Mouse (Mus musculus): ENCODE data around the gene Nt5m. TPM values are rescaled to one million over a fixed set of nuclear protein-coding genes. Genes with fewer than 3 reads are reported as not detected.

Gene Nt5m
- polyA plus RNA-seq, 1 experiment from 2014 or later, result 37.3 TPM

DNA sequence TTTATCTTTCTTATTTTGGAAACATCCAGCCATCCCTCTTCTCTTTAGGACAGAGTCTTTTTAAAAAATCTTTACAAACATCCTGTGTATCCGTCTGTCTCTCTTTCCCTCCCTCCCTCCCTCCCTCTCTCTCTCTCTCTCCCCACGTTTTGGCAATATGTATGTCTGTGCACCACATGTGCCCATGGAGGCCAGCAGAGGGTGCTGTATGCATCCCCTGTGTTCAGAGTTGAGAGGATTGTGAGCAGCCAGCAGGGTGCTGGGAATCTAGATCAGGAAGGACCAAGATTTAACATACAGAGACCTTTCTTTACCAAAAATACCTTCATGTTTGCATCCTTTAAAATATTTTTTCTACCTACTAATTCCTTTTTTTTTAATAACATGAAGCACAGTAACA is 7.9 kb downstream of the Nt5m start:
- WGBS, result 19% methylated on average over 2 of the region's 2 CpGs
- Histone ChIP-seq H3K4me3 (peak overlapping the region; percentile 81), H3K9me3 (no peaks in the 10 kb centered on the region)

GRCm38 (mm10) chr11:59847891-59848884 is 8.9 kb downstream of the Nt5m start:
- under 1% methylated on average over 69 of the region's 69 CpGs for WGBS
- Histone ChIP-seq H3K27ac (replicated peaks) (peak overlapping the region; percentile 94), H3K9me3 (no peaks in the 10 kb centered on the region), H3K4me1 (peaks cover 23% of the 10 kb centered on the region), H3K4me3 (peak overlapping the region; percentile 81), H3K36me3 (replicated peaks) (peaks cover 23% of the 10 kb centered on the region), H3K27me3 (replicated peaks; ENCODE audit: low read depth, poor library complexity, severe bottlenecking) (no peaks in the 10 kb centered on the region)
- peak; percentile 85 for DNase-seq (ENCODE audit: low spot score)

More for the DNA sequence above, 7.9 kb downstream of the Nt5m start:
- Histone ChIP-seq H3K4me1 (peaks cover 25% of the 10 kb centered on the region), H3K27ac (replicated peaks) (no peak overlapping the region), H3K36me3 (replicated peaks) (peaks cover 14% of the 10 kb centered on the region), H3K27me3 (replicated peaks; ENCODE audit: low read depth, poor library complexity, severe bottlenecking) (no peaks in the 10 kb centered on the region)
- DNase-seq (ENCODE audit: low spot score), result peak; percentile 67

GRCm38 (mm10) chr11:59852865-59853264 is 13.6 kb downstream of the Nt5m start:
- H3K4me3 ChIP-seq, result no peak overlapping the region
- no peak overlapping the region for H3K27ac ChIP-seq (replicated peaks)
- DNase-seq (ENCODE audit: low spot score), result no peak
- peaks cover 15% of the 10 kb centered on the region for H3K36me3 ChIP-seq (replicated peaks)
- H3K27me3 ChIP-seq (replicated peaks; ENCODE audit: low read depth, poor library complexity, severe bottlenecking), result no peaks in the 10 kb centered on the region
- H3K4me1 ChIP-seq, result peaks cover 14% of the 10 kb centered on the region
- WGBS, result 68% methylated on average over 3 of the region's 3 CpGs
- H3K9me3 ChIP-seq, result no peaks in the 10 kb centered on the region

DNA sequence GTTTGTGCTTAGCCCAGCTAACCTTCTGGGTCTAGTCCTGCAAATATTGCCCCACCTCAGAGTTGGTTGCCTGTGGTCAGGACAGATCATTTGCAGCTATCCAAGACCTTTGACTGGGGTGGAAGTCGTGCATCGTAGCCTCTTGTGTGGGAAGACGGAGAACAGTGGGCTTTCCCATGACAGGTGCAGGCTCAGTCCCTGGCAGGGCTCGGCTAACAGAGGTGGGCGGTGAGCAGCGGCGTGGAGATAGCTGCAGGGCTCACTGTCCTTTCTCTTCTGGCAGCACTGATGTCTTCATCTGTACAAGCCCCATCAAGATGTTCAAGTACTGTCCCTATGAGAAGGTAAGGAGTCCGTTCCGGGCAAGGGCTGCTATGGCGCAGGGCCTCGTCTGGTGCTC is 21.2 kb downstream of the Nt5m start:
- WGBS, result 87% methylated on average over 11 of the region's 11 CpGs
- no peak overlapping the region; the same call in 1 of the 2 replicates for H3K27ac ChIP-seq (replicated peaks)
- H3K27me3 ChIP-seq (replicated peaks; ENCODE audit: low read depth, poor library complexity, severe bottlenecking), result no peaks in the 10 kb centered on the region
- DNase-seq (ENCODE audit: low spot score), result no peak
- peaks cover 18% of the 10 kb centered on the region; the same call in 1 of the 2 replicates for H3K4me1 ChIP-seq
- peaks cover 20% of the 10 kb centered on the region for H3K36me3 ChIP-seq (replicated peaks)
- no peak overlapping the region for H3K4me3 ChIP-seq
- no peaks in the 10 kb centered on the region for H3K9me3 ChIP-seq

DNA sequence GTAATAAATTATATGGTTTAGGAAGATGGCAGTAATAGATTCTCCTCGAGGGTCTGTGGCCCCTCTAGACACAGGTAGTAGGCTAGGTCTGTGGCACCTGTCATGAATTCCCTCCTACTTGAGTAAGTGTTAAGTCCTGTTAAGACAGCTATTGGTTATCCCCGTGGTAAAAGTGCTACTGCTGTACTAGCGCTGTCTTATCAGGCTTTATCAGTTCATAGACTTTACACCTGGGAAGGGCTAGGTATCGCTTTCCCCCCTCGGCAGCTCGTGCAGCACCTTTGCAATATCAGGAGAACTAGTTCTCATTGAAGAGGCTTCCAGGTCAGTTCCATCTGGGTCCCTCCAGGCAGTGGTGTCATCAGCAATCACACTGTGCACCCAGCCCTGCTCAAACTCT is 25.1 kb downstream of the Nt5m start:
- H3K4me1 ChIP-seq, result peaks cover 22% of the 10 kb centered on the region; the same call in 1 of the 2 replicates
- H3K27me3 ChIP-seq (replicated peaks; ENCODE audit: low read depth, poor library complexity, severe bottlenecking), result no peaks in the 10 kb centered on the region
- peaks cover 22% of the 10 kb centered on the region for H3K36me3 ChIP-seq (replicated peaks)
- DNase-seq (ENCODE audit: low spot score), result no peak
- no peak overlapping the region for H3K27ac ChIP-seq (replicated peaks)
- H3K9me3 ChIP-seq, result no peaks in the 10 kb centered on the region
- H3K4me3 ChIP-seq, result no peak overlapping the region
- WGBS, result 91% methylated on average over 6 of the region's 6 CpGs

GRCm38 (mm10) chr11:59872124-59872523 is 32.9 kb downstream of the Nt5m start:
- 81% methylated on average over 8 of the region's 8 CpGs for WGBS
- H3K27me3 ChIP-seq (replicated peaks; ENCODE audit: low read depth, poor library complexity, severe bottlenecking), result no peaks in the 10 kb centered on the region
- H3K4me3 ChIP-seq, result no peak overlapping the region
- H3K27ac ChIP-seq (replicated peaks), result 0 out of 2 replicates have a peak overlapping the region, but pooled peaks have one; percentile 7
- H3K4me1 ChIP-seq, result peaks cover 8% of the 10 kb centered on the region; the same call in 1 of the 2 replicates
- peaks cover 51% of the 10 kb centered on the region for H3K36me3 ChIP-seq (replicated peaks)
- no peaks in the 10 kb centered on the region for H3K9me3 ChIP-seq
- DNase-seq (ENCODE audit: low spot score), result no peak

GRCm38 (mm10) chr11:59880031-59880430 is 40.8 kb downstream of the Nt5m start:
- H3K27ac ChIP-seq (replicated peaks), result peak overlapping the region; percentile 78
- H3K27me3 ChIP-seq (replicated peaks; ENCODE audit: low read depth, poor library complexity, severe bottlenecking), result no peaks in the 10 kb centered on the region; the same call in 1 of the 2 replicates
- no peak overlapping the region for H3K4me3 ChIP-seq
- peaks cover 22% of the 10 kb centered on the region for H3K36me3 ChIP-seq (replicated peaks)
- H3K9me3 ChIP-seq, result no peaks in the 10 kb centered on the region
- WGBS, result 25% methylated on average over 2 of the region's 2 CpGs
- H3K4me1 ChIP-seq, result peaks cover 13% of the 10 kb centered on the region
- peak; percentile 85 for DNase-seq (ENCODE audit: low spot score)

DNA sequence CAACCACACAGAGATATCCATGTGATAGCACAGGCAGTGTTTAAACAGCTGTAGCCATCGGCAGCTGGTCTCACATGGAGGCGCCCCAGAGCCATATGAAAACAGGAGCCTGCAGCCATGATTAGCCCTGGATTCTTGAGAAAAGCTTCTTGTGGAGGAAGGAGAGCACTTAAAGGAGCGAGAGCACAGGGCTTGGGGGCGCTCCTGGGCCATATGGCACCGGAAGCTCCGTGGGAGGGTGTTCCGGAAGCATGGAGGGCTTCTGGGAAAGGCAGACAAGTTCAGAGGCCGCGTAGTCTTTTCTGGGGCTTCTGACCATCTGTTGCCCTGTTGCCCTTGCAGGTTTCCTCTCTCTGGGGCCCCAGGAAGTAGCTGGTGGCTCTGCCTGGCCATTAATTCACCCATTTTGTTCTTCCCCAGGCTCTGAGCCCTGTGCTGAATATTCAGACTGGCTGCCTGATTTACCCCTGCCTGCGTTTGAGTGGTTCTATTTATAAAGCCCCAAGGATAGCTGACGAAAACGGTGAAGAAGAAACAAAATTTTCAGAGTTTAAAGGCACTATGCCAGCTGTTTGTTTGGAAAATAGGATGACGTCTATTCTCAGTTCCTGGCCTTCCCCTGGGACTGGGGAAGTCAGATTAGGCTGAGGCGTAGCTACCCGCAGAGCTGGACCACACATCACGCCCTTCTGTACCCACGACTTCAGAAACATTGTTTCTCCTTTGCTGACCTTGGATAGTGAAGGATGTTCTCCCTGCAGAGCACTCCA is 46.2 kb downstream of the Nt5m start:
- Histone ChIP-seq H3K4me1 (peaks cover 16% of the 10 kb centered on the region), H3K36me3 (replicated peaks) (no peaks in the 10 kb centered on the region), H3K27ac (replicated peaks) (peak overlapping the region; percentile 65), H3K4me3 (no peak overlapping the region), H3K9me3 (no peaks in the 10 kb centered on the region), H3K27me3 (replicated peaks; ENCODE audit: low read depth, poor library complexity, severe bottlenecking) (no peaks in the 10 kb centered on the region; the same call in 1 of the 2 replicates)
- 64% methylated on average over 17 of the region's 17 CpGs for WGBS
- peak; percentile 45 for DNase-seq (ENCODE audit: low spot score)

DNA sequence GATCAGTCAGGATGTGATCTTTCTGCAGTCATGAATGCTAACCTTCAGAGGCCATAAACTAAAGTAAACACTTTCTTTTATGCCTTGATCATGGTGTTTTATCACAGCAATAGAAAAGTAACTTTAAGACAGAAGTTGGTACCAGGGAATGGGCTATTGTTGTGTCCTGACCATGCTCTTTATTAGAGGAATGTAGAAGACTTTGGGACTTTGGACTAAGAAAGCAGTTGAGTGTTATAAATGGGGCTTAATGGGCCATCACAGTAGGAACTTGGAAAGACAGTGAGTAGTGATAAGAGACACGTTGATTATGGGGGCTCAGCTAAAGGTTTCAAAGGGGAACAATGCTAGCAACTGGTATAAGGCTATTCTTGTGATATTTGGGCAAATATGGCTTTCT is 47.7 kb downstream of the Nt5m start:
- H3K9me3 ChIP-seq, result no peaks in the 10 kb centered on the region
- DNase-seq (ENCODE audit: low spot score), result no peak
- H3K36me3 ChIP-seq (replicated peaks), result no peaks in the 10 kb centered on the region
- no peak overlapping the region for H3K27ac ChIP-seq (replicated peaks)
- no peak overlapping the region for H3K4me3 ChIP-seq
- WGBS, result 83% methylated on average over 1 of the region's 1 CpGs
- H3K4me1 ChIP-seq, result peaks cover 12% of the 10 kb centered on the region
- H3K27me3 ChIP-seq (replicated peaks; ENCODE audit: low read depth, poor library complexity, severe bottlenecking), result no peaks in the 10 kb centered on the region; the same call in 1 of the 2 replicates

DNA sequence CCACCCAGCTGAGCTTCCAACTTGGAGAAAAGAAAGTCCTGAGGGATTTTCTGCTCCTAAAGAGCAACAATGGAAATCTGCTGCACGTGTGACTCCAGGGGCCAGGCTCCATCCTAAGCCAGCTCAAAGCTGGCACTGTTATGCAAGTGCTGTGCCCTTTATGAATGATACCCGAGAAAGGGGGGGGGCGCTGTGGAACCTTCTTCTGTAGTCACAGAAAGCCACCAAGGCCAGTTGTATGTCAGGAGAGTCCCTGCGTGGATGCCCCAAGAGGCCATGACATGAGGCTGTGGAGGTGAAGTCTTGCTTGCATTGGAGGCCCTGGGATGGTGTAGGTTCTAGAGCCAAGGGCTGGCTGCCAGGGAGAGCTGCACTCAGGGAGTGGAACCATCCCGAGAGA is 48.9 kb downstream of the Nt5m start:
- DNase-seq (ENCODE audit: low spot score), result no peak
- H3K9me3 ChIP-seq, result no peaks in the 10 kb centered on the region
- no peaks in the 10 kb centered on the region; the same call in 1 of the 2 replicates for H3K27me3 ChIP-seq (replicated peaks; ENCODE audit: low read depth, poor library complexity, severe bottlenecking)
- H3K4me1 ChIP-seq, result peaks cover 15% of the 10 kb centered on the region
- WGBS, result 74% methylated on average over 5 of the region's 5 CpGs
- H3K36me3 ChIP-seq (replicated peaks), result no peaks in the 10 kb centered on the region
- no peak overlapping the region for H3K4me3 ChIP-seq
- H3K27ac ChIP-seq (replicated peaks), result no peak overlapping the region

- Histone ChIP-seq H3K27ac (replicated peaks) (0 out of 2 replicates have a peak overlapping the region, but pooled peaks have one; percentile 20), H3K4me1 (peaks cover 22% of the 10 kb centered on the region), H3K27me3 (replicated peaks; ENCODE audit: low read depth, poor library complexity, severe bottlenecking) (no peaks in the 10 kb centered on the region), H3K4me3 (no peak overlapping the region), H3K36me3 (replicated peaks) (no peaks in the 10 kb centered on the region), H3K9me3 (no peaks in the 10 kb centered on the region)
- WGBS, result 74% methylated on average over 6 of the region's 6 CpGs
- DNase-seq (ENCODE audit: low spot score), result no peak
These were observed 52.6 kb downstream of the Nt5m start for GRCm38 (mm10) chr11:59891854-59892253.

- Histone ChIP-seq H3K27ac (replicated peaks) (no peak overlapping the region), H3K36me3 (replicated peaks) (no peaks in the 10 kb centered on the region), H3K4me1 (peaks cover 27% of the 10 kb centered on the region), H3K9me3 (no peaks in the 10 kb centered on the region), H3K4me3 (no peak overlapping the region), H3K27me3 (replicated peaks; ENCODE audit: low read depth, poor library complexity, severe bottlenecking) (no peaks in the 10 kb centered on the region)
- WGBS, result 64% methylated on average over 10 of the region's 10 CpGs
- no peak for DNase-seq (ENCODE audit: low spot score)
These were observed 54.0 kb downstream of the Nt5m start for GRCm38 (mm10) chr11:59893153-59893788.

Data from embryonic facial prominence, embryonic 10.5 days (tissue).